Mouse (Mus musculus) left cerebral cortex, adult 11 months (tissue): ENCODE data around the gene Nr6a1.

Experiments
- DNase-seq: peaks from one replicate; pipeline ENCODE4 v3.0.0; 2022; ENCODE audit warnings: low spot score

Gene Nr6a1

DNA sequence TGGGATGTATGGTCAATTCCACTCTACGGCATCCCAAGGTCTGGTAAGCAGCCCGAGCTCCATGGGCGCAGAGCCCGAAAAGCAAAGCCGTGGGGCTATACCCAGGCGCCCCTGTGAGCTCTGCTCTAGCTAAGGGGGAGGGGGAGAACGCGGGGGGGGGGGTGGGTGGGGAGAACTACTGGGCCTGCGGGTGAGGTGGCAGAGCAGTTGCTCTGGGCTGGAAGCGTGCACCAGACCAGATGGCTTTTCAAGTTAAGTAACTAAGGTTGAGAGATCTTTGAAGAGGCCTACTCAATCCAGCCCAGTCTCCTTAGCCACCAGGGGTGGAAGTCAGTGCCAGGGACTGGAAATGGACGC, 214.7 kb downstream of the Nr6a1 start:
- DNase-seq: no peak

DNA sequence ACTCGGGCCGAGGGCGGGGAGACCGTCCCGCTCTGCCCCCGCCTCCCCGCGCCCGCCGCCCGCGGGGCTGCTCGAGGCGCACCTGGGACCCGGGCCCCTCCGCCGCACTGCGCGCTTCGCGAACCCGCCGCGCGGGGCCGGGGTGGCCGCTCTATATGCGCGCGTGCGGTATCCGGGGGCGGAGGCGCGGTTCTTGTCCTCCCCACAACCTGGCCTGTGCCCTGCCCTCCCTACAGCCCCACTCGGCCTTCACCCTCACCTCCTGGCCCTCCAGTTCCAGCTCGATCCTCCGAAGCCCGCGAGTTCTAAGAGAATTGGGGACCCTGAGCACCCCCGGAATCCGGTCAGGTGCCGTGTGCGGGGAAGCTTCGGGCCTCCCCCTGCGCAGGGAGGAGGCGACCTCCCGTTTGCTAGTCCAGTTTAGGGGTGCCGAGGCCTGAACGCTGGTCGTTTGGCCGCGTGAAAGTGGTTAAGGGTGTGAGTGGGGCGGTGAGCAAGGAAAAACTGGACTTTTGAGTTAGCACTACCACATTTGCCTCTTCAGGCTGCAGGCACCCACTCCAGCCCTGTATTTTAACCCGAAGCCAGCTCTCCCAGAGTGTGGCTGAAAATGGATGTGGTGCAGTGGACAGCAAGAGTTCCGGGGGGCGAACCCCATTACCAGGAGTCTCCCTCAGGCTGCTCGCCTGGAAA, 215.3 kb downstream of the Nr6a1 start:
- DNase-seq: no peak

- no peak for DNase-seq
These were observed 216.0 kb downstream of the Nr6a1 start for GRCm38 (mm10) chr2:38711421-38711861.

GRCm38 (mm10) chr2:38710304-38711241, 216.9 kb downstream of the Nr6a1 start:
- no peak for DNase-seq

- no peak for DNase-seq
These were observed 218.4 kb downstream of the Nr6a1 start for GRCm38 (mm10) chr2:38708907-38709688.

DNA sequence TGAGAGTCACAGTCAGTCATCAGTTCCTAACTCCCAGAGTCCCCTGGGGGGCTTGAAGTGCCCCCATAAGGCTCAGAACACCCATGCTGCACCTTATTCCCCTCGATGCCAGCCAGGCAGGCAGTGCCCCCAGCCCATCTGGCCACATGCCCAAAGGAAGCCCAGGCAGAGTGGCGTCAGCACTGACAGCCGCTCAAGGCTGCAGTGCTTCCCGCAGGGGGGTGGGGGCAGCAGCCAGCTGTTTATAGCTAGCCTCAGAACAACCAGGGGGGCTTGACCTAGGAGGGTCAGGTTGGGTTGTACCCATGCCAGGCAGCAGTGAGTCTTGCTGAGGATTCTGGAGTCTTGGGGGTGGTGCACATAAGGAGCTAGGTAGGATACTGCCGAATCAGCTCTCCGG, 220.8 kb downstream of the Nr6a1 start:
- no peak for DNase-seq

DNA sequence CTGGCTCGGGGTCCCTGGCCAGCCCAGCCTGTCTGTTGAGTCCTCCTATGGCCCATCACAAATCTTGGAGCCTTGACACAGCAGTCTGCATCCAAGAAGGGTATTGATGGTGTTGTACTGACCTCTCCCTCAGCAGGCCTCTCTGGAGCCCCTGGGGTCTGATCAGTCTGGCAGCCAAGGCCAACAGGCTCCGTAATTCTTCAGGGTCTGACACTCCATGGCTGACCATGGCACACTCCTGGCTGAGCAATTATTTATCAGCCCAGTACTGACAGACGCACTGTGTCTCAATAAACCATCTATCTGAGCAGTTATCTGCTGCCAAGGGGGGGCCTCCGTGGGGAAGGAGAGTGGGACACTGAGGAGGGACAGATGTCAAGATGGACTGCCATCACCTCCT, 222.5 kb downstream of the Nr6a1 start:
- DNase-seq: no peak

GRCm38 (mm10) chr2:38704336-38704735, 223.2 kb downstream of the Nr6a1 start:
- no peak for DNase-seq

- DNase-seq: no peak
These were observed 227.3 kb downstream of the Nr6a1 start for GRCm38 (mm10) chr2:38700177-38700576.

- no peak for DNase-seq
These were observed 228.9 kb downstream of the Nr6a1 start for GRCm38 (mm10) chr2:38698623-38699022.

GRCm38 (mm10) chr2:38697128-38698120, 230.1 kb downstream of the Nr6a1 start:
- DNase-seq: no peak

DNA sequence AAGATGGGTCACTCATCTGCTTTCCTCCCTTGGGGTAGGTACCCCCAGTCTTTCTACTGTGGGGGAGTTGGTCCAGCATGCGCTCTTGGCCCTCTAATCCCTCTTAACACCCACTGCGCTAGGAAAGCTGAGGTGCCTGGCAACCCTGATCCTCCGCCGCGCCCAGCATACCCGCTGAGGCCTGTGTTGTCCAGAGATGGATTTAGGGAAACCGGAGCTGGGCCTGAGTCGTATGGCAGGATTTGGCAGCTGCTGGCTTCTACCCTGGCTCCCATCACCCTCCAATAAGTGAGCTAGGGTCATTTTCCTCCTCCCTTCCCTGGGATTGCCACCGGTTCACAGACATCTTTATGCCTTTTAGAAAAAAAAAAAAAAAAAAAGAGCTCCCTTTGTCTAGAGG, 231.7 kb downstream of the Nr6a1 start:
- no peak for DNase-seq

DNA sequence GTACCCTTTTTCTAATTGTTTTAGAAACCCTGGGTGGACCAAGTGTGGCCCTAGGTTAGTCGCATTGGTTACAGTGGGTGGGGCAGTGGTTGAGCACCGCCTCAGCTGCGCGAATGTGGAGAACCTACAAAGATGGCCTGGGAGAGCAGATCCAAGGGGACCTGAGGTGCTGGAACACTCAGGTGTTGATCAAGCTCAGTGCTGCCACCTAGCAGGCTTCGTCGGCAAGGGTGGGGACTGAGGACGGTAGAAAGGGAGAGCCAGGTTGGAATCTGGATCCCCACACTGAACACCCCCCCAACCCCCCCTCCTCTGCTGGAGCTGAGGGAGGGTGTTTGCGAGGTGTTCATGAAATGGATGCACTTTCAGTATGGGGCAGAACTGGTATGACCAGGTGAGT, 235.9 kb downstream of the Nr6a1 start:
- no peak for DNase-seq

GRCm38 (mm10) chr2:38689881-38690280, 237.6 kb downstream of the Nr6a1 start:
- no peak for DNase-seq

DNA sequence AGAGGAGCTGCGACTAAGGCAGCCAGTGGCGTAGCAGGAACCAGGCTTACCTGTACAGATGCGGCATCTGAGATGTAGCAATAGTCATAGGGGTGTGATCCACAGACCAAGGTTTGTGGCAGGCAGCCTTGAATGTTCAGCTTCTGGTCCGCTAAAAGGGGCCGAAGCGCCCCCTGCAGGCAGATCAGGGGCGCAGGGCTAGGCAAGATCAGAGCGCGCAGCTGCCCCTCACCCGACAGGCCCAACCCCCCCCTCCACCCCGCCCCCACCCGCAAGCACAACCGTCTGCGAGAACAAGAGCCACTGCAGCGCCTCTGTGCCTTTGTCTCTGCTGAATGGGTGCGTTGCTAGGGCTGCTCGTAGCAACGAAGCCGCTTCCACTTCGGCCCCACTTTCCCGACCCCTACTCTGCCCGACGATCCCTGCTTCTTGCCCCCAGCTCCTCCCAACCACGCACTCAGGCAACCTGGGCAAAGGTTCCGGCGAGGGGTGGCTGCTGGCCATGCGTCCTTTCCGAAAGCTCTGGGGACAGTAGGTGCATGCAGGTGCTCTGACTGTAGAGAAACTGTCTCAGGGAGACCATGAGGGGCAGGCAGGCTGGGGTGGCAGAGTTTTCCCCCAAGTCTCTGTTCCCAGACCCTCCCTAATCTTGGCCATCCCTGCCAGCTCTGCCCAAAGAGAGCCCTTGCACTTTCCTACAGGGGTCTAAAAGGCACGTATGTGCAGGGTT, 238.5 kb downstream of the Nr6a1 start:
- no peak for DNase-seq

- no peak for DNase-seq
These were observed 241.7 kb downstream of the Nr6a1 start for GRCm38 (mm10) chr2:38685746-38686145.

DNA sequence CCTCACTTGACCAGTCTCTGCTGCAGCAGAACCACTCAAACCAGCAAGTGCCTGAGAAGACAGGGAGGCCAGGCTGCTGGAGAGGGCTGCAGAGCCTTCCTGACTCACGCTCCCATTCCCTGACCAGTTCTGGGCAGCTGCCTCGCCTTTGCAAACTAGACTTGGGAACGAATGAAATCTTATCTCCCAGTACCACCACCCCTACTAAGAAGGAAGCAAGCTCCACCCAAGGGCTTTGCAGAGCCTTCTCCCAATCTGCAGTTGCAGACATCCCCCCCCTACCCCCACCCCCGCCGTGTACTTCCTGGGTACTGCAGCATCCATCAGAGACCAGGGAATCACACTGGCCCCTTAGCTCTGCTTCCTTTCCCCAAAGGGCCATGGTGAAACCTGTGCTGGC, 244.4 kb downstream of the Nr6a1 start:
- DNase-seq: no peak

DNA sequence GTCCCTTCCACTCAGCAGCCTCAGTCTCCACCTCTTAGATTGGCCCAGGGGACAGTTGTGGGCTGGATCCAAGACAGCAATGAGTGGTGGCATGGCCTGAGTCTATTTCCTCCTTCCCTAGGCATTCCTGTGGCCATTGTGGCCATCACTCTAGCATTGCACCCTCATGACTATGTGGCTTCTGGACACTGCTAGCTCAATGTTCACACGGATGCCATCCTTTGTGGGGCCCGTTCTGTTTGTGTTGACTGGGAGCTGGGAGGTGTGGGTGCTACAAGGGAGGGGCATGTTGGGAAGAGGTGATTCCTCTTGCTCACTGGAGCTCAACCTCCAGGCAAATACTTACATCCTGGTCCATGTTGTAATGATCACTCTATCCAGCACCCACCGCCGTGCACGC, 245.3 kb downstream of the Nr6a1 start:
- DNase-seq: no peak

DNA sequence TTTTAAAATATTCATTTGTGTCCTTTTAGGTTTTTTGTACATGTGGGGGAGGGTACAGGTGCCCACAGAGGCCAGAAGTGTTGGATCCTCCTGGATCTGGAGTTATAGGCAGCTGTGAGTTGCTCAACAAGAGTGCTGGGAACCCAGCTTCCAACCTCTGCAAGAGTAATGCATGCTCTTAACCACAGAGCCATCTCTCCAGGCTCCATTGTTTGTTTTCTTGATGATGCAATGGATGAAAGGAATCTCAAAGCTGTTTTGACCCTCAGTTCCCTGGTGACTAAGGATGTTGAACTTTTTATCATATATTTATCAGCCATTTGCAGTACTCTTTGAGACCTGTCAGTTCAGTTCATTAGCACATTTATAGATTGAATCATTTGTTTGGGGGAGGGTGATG, 248.5 kb downstream of the Nr6a1 start:
- no peak for DNase-seq

DNA sequence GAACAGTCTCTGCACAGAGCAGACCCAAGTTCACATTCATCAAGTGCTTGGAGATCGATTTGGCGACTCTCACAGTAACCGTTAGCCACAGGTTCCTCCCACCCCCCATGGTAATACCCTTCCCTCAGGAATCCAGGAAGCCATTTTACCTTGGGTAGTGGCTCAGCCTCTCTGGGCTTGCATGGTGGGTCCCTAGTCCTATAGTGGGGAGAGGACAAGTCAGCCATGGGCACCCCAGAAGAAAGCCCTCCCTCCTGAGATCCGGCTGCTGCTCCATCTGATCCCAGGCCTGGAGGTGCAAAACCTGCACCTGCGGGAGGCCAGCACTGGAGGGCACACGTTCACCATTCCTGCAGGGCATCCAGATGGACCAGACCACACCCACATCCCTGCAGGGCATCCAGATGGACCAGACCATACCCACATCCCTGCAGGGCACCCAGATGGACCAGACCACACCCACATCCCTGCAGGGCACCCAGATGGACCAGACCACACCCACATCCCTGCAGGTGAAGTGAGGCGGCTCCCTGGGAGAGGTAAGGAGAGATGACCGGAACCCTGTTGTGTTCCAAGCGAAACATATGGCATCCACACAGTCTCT, 252.0 kb downstream of the Nr6a1 start:
- no peak for DNase-seq
